Mouse (Mus musculus) mouse embryonic stem cell (cell line): ENCODE data around the gene Gm39653.
"Not testable (repeated sequence)": the region's sequence is repeated elsewhere in the genome, so short reads cannot be mapped to it uniquely, and the experiment has no call there.

Source experiments
- in situ Hi-C, 2 experiments: fragments of 300-500 bp; cut with MboI; formaldehyde crosslinking; loops; 1 replicate in 1 of 2; 3 replicates in 1 of 2; pipeline ENCODE4 v1.14.3; 2019 to 2020; ENCODE audit warnings: low sequenced_read_pairs in 2 of 2, low pct_unique_long_range_greater_than_20kb in 1 of 2, mixed read lengths in 1 of 2; ENCODE audit not compliant: unreplicated experiment in 1 of 2

Gm39653 gene

DNA sequence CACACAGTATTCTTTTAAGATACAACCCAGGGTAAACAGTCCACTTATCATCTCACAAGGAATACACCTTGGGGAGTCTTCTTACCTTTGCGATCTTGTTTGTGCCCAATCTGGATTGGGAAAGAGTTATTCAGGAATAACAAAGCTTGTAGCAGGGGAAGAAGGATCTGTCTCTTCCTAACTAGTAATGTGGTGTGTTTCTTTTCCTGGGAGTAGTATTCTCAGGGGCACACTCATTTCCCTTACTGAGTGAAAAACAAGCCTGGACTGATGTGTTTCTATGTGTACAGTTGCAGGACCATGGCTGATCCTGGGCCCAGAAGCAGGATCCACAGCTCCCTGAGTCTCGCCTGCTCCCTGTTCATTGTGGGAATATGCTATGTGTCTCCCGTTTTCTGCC, at the start of gene Gm39653:
Gm39653 (plus strand) TSS at position 301 of the 400 bp plus-strand sequence.
- in situ Hi-C loops: no loop called here

DNA sequence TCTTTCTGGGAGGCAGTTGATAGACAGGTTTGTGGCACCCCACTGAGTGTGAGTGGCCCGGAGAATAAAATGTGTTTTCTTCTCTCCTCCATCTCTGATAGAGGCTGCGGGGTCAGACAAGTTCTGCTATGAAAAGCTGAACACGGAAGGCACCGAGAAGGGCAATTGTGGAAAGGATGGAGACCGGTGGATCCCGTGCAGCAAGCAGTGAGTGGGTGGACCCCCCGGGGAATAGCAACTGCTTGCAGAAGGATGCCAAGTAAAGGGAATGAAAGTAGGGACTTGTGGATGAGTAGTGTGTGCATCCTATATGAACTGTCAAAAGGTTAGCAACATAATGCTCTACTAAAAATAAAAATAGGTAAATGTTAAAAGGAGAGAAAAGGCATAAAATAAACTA, 49.3 kb upstream of the Gm39653 start:
- in situ Hi-C loops: no loop called here

- in situ Hi-C loops: no loop called here
These were observed 48.7 kb upstream of the Gm39653 start for GRCm38 (mm10) chr1:63567031-63567430.

- in situ Hi-C loops: no loop called here
These were observed 43.5 kb upstream of the Gm39653 start for GRCm38 (mm10) chr1:63572229-63572628.

DNA sequence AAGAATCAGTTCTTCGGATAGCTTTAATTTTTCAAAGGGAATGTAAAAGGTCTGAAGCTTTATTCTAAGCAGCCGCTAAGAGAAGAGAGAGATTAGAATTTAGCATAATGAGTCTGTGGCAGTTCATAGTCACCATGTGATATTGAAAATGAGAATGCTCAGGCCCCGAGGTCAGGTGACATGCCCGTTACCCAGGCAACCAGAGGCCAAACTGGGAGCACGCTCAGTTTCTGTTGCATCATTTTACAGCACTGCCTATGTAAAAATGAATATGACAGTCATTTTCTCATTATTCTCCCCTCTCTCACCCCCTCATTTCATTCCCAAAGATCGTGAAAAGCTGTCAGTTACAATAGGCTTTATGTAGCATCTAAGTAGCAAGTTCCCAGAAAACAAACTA, 42.3 kb upstream of the Gm39653 start:
- in situ Hi-C loops: no loop called here

DNA sequence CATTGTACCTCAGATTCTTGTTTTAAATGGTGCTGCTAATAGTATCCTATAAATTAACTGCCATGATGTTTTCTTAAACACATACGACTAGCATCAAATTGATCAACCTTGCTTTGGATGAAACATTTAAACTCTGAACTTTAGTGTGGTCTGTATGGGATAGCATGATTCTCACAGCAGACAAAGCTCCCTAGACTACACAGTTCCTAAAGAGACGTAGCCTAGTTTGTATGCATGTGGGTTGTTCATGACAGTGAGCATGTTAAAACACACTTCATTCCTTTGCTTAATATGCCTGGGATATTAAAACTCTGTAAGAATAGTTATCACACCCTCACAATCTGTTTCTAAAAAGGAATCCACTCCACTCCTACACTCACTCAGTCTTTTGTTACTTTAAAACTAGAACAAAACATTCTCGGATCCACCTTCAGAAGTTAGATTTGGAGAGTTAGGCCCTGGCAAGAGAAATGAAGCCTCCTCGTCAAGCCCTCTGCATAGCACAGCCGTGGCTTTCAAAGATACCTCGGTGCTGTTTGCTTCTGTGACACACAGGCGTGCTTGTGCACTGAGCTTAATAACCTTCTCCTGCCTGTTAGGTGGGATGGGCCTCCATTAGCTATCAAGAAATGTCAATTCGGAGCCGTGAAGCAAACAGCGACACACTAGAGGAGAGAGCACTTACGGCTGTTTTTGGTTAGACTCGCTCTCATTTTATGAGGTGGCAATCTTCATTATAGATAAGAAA, 41.7 kb upstream of the Gm39653 start:
- in situ Hi-C loops: no loop called here

GRCm38 (mm10) chr1:63576803-63577202, 39.0 kb upstream of the Gm39653 start:
- in situ Hi-C loops: no loop called here

GRCm38 (mm10) chr1:63579153-63579552, 36.6 kb upstream of the Gm39653 start:
- in situ Hi-C loops: no loop called here

DNA sequence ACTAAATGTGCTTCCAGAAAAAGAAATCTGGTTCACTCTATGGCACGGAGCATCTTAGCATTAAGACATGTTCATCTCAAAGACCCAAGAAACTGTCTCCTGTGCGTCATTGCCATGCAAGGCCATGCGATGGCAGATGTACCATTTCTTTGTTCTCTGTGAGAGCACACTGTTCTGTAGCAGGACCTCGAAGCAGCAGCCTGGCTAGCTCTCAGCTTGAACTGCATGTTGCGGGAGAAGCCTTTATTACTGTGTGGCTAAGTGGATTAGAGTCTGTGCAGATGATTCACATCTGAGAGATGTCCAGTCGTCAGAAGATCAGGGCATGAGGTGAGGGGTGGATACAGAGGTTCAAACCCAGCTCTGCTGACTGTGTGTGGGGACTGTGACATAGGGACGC, 28.9 kb upstream of the Gm39653 start:
- in situ Hi-C loops: no loop called here

DNA sequence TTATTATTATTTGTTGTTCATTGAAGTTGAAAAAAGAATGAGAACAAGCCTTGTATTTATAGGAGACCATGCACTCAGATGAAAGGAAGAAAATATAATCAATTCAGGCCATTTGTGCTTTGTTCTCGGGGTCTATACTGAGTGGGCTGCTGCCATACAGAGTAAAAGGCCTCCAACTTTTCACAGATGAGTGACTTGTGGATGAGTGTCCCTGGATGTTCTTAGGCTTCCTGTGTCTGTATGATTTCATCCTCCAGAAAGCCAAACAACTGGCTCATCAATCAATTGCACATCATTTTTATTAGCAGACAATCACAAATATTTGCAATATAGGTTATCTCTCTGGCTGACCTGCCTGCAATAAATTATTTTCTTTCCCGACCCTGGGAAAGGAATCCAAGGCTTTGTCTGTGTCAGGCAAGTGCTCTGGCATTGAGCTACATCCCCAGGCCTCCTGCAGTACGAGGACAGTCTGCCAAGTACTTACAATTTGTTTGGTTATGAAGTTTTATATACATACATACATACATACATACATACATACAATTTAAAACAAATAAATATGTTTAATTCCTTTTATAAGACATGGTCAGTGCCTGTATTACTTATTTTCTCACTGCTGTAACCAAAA, 11.8 kb upstream of the Gm39653 start:
- in situ Hi-C loops: no loop called here

GRCm38 (mm10) chr1:63609613-63610012, 6.2 kb upstream of the Gm39653 start:
- in situ Hi-C loops: no loop called here

- in situ Hi-C loops: no loop called here
These were observed 1.2 kb upstream of the Gm39653 start for GRCm38 (mm10) chr1:63614594-63614993.

DNA sequence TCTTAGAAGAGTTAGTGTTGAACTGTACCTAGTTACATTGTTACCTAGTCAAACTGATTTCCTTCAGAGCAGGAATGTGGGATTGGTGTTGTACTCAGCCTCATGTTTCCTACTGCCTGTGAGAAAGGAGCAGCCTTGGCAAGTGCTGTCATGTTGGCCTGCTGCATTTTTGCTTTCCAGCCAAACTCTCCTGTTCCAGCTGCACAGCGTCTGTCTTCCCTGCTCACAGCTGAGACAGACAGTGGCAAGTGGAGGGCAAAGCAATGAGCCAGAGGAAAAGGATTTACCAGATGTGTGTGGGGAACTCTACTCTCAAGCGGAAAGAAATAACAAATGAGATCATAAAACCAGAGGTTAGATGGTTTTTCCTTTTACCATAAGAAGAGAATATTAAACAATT, 12.4 kb downstream of the Gm39653 start:
- in situ Hi-C loops: no loop called here

DNA sequence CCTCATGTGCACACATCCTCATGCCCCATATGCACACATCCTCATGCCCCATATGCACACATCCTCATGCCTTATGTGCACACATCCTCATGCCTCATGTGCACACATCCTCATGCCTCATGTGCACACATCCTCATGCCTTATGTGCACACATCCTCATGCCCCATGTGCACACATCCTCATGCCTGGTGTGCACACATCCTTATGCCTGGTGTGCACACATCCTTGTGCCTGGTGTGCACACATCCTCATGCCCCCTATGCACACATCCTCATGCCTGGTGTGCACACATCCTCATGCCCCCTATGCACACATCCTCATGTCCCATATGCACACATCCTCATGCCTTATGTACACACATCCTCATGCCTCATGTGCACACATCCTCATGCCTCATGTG, 14.6 kb downstream of the Gm39653 start:
- in situ Hi-C loops: not testable (repeated sequence)

DNA sequence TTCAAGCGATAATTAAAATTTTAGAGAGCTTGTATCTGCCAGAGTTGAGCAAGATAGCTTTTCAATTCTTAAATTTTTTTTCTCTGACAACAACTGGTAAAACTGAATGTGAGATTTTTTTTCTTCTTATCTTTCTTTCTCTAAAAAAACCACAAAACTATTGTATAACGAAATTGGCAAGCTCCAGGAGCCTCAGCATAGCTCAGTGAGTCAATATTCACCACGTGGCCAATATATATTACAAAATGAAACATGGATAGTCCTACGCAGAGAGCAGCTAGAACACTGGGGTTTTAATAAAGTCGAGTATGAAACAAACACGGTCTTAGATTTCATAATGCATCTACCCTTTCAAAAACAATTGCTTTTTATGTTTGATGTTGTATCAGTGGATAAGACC, 24.2 kb downstream of the Gm39653 start:
- in situ Hi-C loops: no loop called here

- in situ Hi-C loops: loop anchor here in 1 of 2 experiments (5.0 kb wide), 1 partner anchor 789 kb away; no protein-coding TSS in a partner anchor
These were observed 42.2 kb downstream of the Gm39653 start for GRCm38 (mm10) chr1:63658016-63658415.

DNA sequence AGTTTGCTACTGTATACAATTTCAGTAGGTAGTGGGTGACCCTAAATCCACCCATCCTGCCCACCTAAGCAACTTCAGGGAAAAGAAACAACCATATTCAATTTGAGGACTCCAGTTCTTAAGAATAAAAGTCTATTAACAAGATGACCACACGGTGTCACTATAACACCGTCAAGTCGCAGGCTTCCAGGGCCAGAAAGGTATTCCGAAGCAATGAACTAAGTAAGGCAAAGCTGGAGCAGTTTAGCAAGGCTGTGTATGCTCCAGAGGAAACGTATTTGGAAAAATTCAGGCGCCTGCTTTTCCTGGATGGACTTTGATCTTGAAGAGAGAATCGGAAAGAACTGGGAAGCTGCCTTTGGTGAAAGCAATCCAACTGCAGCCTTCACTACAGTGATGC, 43.8 kb downstream of the Gm39653 start:
- in situ Hi-C loops: loop anchor here in 1 of 2 experiments (5.0 kb wide), 1 partner anchor 788 kb away; no protein-coding TSS in a partner anchor

DNA sequence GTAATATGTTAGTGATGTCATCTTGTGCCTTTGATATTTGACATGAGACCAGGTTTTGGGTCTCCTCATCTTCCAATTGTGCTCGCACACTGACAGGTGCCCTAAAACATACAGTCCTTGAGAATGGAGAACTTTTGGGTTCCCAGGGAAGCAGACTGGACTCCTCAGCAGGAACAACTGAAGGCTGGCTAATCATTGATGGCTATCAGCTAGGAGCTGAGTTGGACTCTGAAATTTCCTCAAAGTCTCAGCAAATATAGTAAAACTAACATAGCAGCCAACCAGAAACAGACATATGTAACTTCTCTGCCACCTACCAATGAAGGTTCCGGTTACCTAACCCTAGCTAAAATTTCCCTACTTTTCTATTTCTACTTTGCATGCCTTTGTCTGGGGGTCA, 50.3 kb downstream of the Gm39653 start:
- in situ Hi-C loops: loop anchor here in 1 of 2 experiments (10.0 kb wide), 1 partner anchor 779 kb away; no protein-coding TSS in a partner anchor

- in situ Hi-C loops: loop anchor here in 1 of 2 experiments (10.0 kb wide), 1 partner anchor 777 kb away; no protein-coding TSS in a partner anchor
These were observed 51.6 kb downstream of the Gm39653 start for GRCm38 (mm10) chr1:63667201-63667948.
